Mouse (Mus musculus): ENCODE measurements at regions not wholly inside any gene's neighbourhood (a gene's known extent, or its start where the extent isn't known, plus 50 kb on each side); places are given as distances from the start of the nearest gene placed in this dataset.
"Not testable (repeated sequence)": the region's sequence is repeated elsewhere in the genome, so short reads cannot be mapped to it uniquely, and the experiment has no call there.

DNA sequence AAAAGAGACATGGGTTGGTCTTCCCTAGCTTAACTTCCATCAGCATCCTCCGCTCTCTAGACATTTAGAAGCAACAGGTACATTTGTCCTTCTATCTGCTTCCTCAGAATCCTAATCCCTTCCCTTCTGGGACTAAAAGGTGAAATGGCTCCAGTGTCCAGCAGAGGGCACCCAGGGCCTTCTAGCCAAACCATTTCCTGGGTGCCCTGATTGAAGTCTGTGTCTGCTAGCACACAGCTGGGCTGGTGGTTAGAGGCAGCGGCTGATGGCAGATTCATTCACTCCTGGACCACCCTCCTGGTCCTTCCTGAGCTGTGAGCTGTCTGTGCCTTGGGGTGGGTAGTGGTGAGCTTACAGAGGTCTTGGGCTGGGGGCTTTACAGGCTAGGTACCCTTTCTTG, 76.5 kb upstream of the Col13a1 start:
- peak; percentile 70 to 73 for DNase-seq (ENCODE audit: low spot score in 2 of 2)
- intact Hi-C loops (cut with DNase I), result loop anchor here (2.0 to 5.0 kb wide), 2 partner anchors 47 to 127 kb away; no protein-coding TSS in a partner anchor

DNA sequence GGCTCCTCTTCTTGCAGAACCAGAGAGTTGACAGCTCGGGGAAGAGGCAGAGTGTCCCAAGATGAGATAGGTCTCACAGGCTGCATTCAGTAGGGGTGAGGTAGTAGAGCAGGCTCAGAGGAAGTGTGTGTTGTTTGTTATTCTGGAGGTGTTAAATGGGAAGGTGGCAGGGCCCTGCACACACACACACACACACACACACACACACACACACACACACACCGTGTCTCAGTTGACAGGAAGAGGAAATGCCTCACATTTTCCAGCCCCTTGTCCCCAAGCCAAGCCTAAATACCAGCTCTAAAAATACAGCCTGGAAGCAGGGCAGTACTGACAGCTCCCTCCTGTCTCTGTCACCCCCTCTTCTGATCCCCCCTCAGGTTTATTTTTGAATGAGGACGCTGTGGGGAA, 70.9 kb upstream of the Col13a1 start:
- intact Hi-C loops (cut with DNase I), result no loop called here

GRCm38 (mm10) chr10:62044408-62044807, 65.5 kb upstream of the Col13a1 start:
- no peak for DNase-seq (ENCODE audit: low spot score in 2 of 2)
- intact Hi-C loops (cut with DNase I), result no loop called here

More for the DNA sequence above, 70.9 kb upstream of the Col13a1 start:
- peak in 1 of 2 experiments; percentile 49 for DNase-seq (ENCODE audit: low spot score in 2 of 2)

GRCm38 (mm10) chr10:62039915-62040314, 61.0 kb upstream of the Col13a1 start:
- no peak for DNase-seq (ENCODE audit: low spot score in 2 of 2)
- intact Hi-C loops (cut with DNase I), result no loop called here

- DNase-seq (ENCODE audit: low spot score in 2 of 2), result no peak
- intact Hi-C loops (cut with DNase I), result no loop called here
Measured at GRCm38 (mm10) chr10:62038656-62039055, 59.7 kb upstream of the Col13a1 start.

- no peak for DNase-seq (ENCODE audit: low spot score in 2 of 2)
- intact Hi-C loops (cut with DNase I), result no loop called here
Measured at GRCm38 (mm10) chr10:62037402-62038199, 58.7 kb upstream of the Col13a1 start.

- intact Hi-C loops (cut with DNase I), result no loop called here
- DNase-seq (ENCODE audit: low spot score in 2 of 2), result no peak
Measured at GRCm38 (mm10) chr10:62036815-62037214, 57.9 kb upstream of the Col13a1 start.

DNA sequence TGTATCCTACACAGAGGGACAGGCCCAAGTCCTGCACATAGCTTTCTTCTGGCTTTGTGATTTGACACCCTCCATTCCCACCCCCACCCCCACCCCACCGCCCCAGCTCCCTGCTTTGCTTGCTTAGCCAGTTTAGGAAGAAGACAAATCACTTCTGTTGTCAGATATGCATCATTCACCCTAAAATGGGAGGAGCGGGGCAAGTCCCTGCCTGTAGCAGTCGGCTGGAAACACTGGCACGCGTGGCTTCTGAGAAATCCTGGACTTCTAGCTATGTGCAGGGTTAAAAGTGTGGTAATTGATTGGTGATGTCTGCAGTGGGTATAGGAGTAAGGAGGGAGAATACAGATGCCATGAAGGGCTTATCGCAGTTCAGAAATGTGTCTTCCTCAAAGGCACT, 55.4 kb upstream of the Col13a1 start:
- DNase-seq (ENCODE audit: low spot score in 2 of 2), result no peak
- intact Hi-C loops (cut with DNase I), result no loop called here

DNA sequence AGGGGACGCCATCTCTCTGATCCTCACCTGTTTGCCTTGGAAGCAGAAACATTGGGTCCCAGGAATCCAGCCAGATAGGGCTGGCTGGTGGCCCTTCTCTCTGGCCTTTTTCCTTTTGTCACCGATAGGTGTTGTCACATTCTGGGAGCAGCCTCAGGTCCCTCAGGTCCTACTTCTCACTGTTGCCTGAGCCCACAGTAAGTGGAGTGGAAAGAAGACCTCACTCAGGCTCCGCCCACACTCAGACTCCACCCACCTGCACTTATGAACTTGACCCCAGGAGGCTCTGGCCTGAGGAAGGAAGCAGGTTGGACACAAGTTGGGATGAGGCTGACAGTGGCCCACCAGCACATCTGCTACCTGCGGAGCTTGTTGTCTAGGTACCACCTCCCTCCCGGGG, 54.8 kb upstream of the Col13a1 start:
- intact Hi-C loops (cut with DNase I), result no loop called here
- no peak for DNase-seq (ENCODE audit: low spot score in 2 of 2)

DNA sequence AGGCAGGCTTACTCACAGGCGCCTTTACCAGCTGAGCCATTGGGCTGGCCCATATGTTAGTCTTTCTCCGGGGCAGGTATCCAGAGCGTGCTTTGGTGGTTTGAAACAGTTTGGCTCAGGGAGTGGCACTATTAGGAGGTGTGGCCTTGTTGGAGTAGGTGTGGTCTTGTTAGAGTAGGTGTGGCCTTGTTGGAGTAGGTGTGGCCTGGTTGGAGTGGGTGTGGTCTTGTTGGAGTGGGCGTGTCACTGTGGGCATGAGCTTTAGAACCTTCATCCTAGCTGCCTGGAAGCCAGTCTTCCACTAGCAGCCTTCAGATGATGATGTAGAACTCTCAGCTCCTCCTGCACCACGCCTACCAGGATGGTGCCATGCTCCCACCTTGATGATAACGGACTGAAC, 53.1 kb upstream of the Col13a1 start:
- DNase-seq (ENCODE audit: low spot score in 2 of 2); intact Hi-C loops (cut with DNase I): not testable (repeated sequence)

DNA sequence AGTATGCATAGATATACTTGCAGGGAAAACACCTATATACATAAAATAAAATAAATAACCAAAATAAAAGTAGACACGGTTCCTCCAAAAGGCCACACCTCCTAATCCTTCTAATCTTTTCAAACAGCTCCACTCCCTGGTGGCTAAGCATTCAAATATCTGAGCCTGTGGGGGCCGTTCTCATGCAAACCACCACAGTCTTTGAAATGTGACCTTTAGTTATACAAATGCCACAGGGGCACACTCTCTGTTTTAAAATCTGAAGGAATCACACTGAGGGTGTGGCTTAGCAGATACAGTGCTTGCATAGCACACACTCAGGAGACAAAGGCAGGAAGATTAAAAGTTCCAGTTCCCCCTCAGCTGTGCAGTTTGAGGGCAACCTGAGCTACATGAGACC, 50.4 kb upstream of the Col13a1 start:
- DNase-seq (ENCODE audit: low spot score in 2 of 2), result no peak

More for the DNA sequence above, 50.4 kb upstream of the Col13a1 start:
- intact Hi-C loops (cut with DNase I), result no loop called here

Measured in left cerebral cortex, postnatal 14 days (tissue).